Mouse (Mus musculus): ENCODE results near the gene Clps.

Gene Clps

DNA sequence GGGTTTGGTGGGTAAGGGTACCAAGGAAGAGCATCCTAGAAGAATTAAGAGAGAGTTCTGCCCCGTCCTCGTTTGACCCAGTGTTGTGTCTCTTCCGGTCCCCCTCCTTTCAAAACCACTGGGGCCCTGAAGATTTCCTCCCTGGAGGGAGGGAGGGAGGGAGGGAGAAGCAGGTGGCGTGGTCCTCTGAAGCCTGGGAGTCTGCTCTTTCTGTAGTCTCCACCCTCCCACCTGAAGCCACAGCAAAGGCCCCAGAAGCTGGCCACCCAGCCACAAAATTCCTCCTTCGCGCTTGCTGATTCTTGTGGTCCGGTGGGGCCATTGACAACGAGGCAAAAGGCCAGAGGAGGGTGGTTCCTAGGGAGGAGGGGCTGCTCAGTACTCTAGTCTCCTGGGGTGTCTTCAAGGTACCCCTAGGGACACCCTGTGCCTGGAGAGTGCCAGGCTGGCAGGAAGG, 41.9 kb downstream of the Clps start:
- ATAC-seq (ENCODE audit: low TSS enrichment): no peak

- ATAC-seq (ENCODE audit: low TSS enrichment): peak; percentile 21; the same call in 1 of the 2 replicates
Observed at GRCm38 (mm10) chr17:28517956-28518614, 42.5 kb downstream of the Clps start.

DNA sequence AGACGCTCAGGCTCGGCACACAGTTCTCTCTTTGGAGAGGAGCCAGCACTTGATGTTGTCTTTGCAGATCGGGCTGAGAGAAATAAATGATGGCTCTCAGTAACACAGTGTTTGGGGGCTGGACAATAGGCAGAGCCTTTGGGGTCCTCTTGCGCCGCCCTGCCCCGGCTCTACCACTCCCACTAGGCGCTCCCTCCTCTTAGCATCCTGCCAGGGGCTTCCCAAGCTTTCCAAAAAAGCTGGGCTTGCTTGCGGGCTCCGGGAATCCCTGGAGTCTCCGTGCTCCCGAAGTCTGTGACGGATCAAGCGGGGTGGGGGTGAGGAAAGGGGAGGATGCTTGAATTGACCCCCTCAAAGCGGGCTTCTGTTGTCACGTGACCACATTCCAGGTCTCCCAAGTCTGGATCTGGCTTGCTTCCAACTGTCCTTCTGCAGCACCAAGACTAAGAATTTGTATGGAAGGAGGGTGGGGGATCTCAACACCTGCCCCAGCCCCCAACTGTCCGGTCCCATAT, 43.1 kb downstream of the Clps start, which contains the start of gene Fkbp5:
Gene Fkbp5 (minus strand): TSS at position 87 of the 515 bp plus-strand sequence.
- ATAC-seq (ENCODE audit: low TSS enrichment): no peak

GRCm38 (mm10) chr17:28516881-28517280, 43.7 kb downstream of the Clps start:
- no peak for ATAC-seq (ENCODE audit: low TSS enrichment)

GRCm38 (mm10) chr17:28515431-28516341, 44.9 kb downstream of the Clps start:
- no peak for ATAC-seq (ENCODE audit: low TSS enrichment)

DNA sequence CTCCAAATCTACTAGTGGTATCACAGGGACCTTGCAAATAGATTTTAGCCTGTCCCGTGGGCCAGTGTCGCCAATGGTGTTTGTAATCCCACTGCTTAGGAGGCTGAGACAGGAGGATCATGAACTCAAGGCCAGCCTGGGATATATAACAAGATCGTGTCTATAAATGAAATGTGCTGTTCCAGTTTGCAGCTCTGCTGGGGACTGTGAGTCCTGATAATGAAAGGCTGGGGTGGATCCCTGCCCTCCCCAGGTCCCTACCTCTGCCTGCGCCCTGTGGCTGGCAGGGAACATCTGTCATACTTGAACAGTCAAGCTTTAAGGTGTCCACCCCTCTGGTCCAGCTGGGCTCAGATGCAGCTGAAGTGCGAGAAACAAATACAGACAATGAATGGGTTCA, 46.0 kb downstream of the Clps start:
- ATAC-seq (ENCODE audit: low TSS enrichment): no peak

GRCm38 (mm10) chr17:28513844-28514243, 46.7 kb downstream of the Clps start:
- ATAC-seq (ENCODE audit: low TSS enrichment): no peak

- no peak for ATAC-seq (ENCODE audit: low TSS enrichment)
Observed at GRCm38 (mm10) chr17:28513337-28513736, 47.2 kb downstream of the Clps start.

- ATAC-seq (ENCODE audit: low TSS enrichment): no peak
Observed at GRCm38 (mm10) chr17:28512696-28513095, 47.9 kb downstream of the Clps start.

DNA sequence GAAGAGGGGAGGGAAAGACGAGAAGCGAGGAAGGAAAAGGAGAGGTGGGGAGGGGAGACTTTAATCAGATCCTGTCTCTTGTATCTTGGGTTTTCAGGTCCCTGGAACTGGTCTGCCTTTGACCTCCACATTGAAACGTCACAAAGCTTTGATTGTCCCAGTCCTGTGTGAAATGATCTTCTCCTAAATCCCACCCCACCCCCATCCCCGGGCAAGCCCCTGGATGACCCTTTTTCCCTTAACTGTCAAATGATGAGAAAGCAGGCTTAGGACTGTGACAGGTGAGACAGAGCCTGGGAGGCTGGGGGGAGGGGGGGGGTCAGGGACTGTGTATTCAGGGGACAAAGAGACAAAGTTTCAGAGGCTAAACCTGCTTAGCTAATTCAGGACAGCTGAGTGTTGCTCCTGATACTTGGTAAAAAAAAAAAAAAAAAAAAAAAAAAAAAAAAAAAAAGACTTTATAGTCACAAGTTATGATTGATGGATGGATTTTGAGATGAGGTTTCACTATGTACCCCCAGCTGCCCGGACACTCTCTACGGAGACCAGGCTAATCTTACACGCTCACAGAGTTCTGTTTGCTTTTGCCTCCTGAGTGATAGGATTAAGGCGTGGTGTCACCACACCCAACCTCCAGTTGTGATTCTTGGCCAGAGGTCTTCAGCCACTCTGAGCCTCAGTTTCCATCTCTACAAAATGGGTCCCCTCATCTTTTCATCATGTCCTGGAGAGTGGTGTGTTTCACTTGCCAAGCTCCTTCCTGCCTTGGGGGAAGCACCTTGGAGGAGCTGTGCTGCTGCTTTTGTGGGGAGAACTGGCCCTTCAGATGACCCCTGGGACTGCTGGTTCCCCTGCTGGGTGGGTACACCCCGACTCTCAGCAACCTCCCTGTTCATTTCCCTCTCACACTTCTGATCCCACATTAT, 48.7 kb downstream of the Clps start:
- ATAC-seq (ENCODE audit: low TSS enrichment): no peak

- ATAC-seq (ENCODE audit: low TSS enrichment): no peak
Observed at GRCm38 (mm10) chr17:28510445-28511342, 49.9 kb downstream of the Clps start.
